Mouse (Mus musculus) retina, adult 2 months (tissue): ENCODE measurements around the gene Tmed2.
"Not testable (repeated sequence)": the region's sequence is repeated elsewhere in the genome, so short reads cannot be mapped to it uniquely, and the experiment has no call there.

Source experiments
- DNase-seq: peaks from one replicate; pipeline ENCODE4 v3.0.0-alpha.2; 2012; ENCODE audit warnings: low read depth, low spot score

Tmed2 gene

DNA sequence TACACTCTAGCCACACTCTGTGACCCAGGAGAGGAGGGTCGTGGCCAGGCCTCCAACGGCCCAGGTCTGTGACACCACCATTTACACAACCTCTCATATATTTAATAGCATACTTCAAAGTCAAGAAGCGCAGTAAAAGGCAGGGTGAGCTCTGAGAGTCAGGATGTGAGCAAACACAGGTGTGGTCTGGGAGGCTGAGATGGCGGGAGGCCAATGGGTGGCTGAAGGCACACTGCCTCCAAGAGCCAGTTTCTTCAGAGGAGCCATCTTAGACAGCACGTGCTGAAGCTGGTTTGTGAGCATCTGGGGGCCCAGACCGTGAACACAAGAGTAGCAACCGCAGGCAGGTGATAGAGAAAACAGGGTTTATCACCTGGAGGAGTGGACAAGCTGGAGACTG lies 35.0 kb downstream of the Tmed2 start:
- DNase-seq, result no peak

DNA sequence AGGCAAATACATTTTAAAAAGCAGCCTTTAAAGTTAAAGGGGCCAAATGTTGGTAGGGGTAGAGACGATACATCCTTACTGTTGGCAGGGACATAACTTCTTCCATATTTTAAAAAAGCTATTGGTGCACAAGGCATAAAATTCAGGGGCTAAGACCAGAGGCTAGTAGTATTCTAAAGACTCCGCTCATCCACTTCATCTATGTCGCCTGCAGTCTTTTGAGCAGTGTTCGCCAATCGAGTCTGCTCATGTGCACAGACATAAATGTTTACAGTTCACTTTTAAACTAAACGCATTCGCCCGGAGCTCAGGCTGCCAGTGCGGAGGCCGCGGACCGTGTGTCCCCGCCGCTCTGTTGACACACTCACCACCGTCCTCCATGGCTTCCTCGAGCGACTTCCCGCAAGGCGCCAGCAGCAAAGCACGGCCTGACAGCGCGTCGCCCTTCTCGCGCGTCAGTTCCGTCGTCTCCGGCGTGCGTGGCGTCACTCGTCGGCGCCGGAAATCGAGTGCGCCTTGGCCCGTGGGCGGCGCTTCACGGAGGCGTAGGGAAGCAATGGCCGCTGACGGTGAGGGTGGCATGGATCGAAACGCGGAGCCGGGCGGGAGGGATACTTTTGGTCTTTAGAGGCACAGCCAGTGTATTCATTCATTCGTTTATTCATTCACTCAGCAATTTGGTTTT lies 38.3 kb downstream of the Tmed2 start, which contains the start of the genes Eif2b1 and Gtf2h3:
Eif2b1 (minus strand) TSS at position 499 of the 685 bp plus-strand sequence.
Gtf2h3 (plus strand) TSS at position 508 of the 685 bp plus-strand sequence.
- peak; percentile 88 for DNase-seq

DNA sequence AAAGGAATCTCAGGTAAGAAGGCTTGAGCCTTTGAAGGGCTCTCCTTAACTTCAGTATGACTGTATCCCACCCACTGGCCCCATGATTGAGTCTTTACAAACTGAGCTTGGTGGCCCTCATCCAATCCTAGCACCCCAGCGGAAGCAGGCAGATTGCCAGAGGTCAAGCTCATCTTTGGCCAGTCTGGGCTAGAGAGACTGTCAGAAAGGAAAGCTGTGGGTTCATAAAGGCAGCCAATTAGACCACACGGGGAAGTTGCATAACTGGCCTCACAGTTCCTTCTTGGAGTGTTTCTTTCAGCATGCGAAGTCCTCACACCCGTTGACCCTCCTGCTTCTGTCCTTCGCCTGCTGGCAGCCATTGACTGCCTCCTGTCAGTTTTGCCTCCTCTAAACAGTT lies 42.0 kb downstream of the Tmed2 start:
- no peak for DNase-seq

DNA sequence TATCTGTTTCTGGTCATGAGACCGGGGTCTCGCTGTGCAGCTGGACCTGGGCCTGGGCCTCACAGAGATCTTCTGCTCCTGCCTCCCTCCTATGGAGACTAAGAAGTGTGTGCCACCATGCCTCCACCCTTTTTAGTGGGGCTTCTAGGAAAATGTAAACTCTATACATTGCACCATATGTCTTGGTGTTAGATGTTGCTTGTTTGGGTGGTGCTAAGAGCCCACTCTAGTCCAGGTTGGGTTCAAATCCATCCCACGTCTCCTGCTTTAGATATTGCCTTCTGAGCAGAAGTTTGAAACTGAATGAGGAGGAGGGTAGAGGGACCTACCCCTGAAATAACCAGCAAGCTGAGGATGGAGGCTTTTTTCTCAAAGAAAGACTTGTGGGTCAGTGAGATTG lies 52.3 kb downstream of the Tmed2 start:
- no peak for DNase-seq

DNA sequence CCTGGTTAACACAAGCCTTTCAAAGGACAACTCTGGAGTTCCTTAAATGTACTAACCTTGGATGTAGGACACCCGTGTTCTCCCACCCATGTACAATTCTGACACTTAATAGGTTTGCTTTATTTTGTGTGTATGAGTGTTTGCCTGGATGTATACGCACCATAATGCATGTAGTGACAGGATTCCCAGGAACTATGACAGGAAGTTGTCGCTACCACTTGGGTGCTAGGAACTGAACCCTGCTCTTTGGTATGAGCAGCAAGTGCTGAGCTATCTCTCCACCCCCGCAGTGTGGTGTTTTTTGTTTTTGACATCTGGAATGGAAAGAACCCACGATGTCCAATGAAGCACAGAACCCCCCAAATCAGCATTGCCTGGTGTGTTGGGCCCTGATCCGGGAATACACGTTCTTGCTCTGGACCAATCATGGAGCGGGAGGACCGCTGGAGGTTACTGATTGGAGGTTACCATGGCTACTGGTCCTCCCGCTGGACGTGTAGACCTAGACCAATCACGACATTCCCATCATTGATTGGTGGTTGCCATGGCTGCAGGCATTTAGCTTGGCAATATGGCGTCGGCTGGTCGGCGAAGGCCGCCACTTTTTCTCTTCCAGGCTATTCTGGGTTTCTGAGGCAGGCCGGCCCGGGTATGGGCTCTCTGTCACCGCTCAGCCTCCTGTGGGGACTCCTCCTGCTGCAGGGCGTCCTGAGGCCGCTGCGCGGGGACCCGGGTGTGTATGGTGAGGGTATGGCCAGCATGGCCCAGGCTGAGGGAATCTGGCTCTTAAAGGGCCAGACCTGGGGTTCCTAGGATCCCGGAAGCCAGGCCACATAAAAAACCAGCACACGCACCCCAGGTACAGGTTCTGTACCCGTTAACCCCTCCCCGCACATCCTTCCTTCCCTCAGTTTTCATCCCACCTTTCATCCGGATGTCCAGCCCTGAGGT lies 58.0 kb downstream of the Tmed2 start:
- DNase-seq, result peak; percentile 91

DNA sequence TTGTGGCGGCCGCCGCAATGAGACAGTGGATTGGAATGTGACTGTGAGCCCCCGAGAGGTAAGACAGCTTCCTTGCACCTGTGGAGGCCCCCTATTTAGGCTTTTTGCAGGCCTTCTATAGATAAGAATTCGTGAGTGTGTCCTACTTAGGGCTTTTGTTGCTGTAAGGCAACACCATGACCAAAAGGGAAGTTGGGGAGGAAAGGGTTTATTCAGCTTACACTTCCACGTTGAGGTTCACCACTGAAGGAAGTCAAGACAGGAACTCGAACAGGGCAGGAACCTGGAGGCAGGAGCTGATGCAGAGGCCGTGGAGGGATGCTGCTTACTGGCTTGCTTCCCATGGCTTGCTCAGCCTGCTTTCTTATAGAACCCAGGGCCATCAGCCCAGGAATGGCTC lies 59.2 kb downstream of the Tmed2 start:
- DNase-seq, result not testable (repeated sequence)
